Mouse (Mus musculus) heart, adult 18-20 months (tissue): ENCODE data around the gene Hspg2. TPM values are rescaled to one million over a fixed set of nuclear protein-coding genes. Genes with fewer than 3 reads are reported as not detected.
A peak's percentile ranks its signal among the peaks of the same experiment; 100 is the strongest.

Source experiments
- DNase-seq, 2 experiments: peaks; one replicate each; pipeline ENCODE4 v3.0.0; 2021 to 2022; ENCODE audit warnings: mixed read lengths in 1 of 2
- total RNA-seq, 2 experiments: library from RNA; stranded (reverse); gene quantifications; 2 replicates each; pipeline ENCODE4 v1.2.3; 2021

Gene Hspg2
- total RNA-seq, 2 experiments from 2014 or later: 153 to 170 TPM

DNA sequence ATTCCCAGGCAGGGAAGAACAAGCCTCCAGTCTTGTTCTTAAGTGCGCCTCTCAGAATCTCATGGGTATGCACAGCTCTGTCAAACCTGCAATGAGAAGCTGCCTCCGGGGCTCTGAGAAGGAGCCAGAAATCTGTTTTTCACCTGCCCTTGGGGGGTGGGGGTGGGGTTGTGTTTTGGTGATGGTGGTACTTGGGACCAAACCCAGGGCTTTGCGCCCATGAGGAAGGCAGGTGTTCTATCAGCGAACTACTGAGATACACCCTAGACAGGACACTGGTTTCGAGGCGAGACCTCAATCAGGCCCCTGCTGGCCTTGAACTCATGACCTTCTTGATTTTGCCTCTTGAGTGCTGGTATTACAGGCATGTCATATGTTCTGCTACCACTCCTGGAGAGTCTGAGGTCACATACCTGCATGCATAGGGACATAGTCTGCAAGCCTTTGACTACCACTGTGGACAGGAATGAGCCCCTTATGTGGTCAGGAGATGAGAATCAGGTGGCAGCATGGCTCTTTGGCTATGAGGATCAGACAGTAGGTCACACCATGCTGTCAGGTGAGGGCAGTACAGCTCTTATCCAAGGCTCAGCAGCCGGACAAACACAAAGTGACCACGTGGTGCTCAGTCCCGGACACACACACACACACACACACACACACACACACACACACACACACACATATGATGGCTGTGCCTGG is 30.5 kb downstream of the Hspg2 start:
- peak in 1 of 2 experiments; percentile 42 for DNase-seq

DNA sequence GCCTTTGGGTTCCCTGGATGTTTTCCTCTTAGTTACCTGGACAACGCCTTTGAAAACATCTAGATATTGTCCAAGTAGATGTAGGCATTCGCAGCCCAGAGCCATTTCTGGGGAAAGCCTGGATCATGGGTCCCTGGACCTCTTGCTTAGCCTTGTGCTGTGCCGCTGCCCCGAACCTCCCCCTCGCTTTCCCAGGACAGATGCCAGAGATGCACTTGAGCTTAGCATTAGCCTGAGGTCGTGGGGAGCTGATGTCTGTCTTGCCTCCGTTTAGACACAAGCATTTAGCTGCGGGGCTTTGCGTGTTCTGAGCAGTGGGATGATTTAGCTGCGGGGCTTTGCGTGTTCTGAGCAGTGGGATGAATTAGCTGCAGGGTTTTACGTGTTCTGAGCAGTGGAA is 31.6 kb downstream of the Hspg2 start:
- no peak for DNase-seq

DNA sequence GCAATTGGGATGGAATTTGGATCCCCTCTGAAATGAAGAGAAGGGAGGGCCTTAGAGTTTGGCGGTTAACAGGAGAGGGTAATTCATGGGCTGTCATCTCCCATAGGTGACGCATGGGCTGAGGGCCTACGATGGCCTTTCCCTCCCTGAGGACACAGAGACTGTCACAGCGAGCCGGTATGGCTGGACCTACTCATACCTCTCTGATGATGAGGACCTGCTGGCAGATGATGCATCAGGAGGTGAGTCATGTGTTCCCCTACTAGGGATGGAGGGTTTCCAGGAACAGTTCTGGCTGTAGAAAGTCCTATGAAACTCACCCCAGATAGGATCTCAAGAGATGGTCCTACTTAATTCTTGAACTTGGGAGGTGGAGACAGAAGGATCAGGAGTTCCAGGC is 32.4 kb downstream of the Hspg2 start:
- peak; percentile 55 to 68 for DNase-seq

DNA sequence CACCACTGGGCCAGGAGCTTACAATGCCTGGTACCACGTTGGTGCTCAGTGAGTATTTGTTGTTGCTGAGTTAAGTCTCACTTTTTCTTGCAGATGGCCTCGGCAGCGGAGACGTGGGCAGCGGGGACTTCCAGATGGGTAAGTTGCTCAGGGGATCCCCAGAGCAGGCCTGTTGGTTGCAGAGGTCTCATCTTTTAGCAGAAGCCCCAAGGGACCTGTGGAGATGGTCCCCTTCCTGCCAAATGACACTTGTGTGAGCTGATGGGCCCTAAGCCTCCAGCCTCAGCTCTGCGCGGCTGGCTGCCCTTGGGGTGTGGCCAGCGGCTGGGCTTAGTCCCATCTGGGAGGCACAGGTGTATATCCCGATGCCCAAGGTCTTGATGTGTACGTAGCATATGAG is 33.6 kb downstream of the Hspg2 start:
- no peak for DNase-seq

DNA sequence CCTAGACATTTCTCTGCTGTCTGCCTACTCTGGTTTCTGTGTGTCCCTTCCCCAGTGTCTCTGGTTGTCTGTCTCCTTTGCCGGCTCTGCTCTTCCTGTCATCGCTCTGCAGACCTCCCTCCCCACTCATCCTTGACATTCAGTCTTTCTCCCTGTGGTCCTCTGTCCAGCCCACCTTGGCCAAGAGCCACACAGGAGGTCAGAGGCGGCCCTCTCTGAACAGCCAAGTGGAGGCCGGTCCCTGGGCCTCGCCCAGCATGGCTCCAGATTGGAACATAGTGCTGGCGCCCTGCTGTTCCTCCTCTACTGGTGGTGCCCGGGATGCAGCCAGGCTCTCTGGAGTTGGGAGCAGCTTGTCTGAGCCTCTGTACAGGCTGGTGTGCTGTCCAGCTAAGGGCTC is 34.2 kb downstream of the Hspg2 start:
- DNase-seq: peak; percentile 39 to 54

DNA sequence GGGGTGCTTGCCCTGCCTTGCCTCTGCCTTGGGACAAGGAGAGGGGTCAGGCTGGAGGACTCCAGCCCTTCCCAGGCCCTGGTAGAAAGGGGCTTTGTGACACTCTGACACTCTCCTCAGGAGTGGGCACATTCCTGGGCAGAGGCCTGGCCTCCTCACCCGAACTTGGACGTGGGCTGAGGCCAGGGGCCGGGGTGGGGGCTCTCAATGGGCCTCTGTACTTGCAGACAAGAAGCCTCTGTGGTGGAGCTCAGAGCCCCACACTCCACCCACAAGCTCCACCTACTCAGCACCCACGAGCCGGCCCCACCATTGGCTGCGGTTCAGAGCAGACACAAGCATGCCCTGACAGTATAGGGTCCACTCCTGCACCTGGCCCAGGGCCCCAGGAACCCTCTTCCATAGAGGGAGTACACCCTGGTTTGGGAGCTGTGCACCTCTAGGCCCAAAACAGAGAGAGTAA is 35.0 kb downstream of the Hspg2 start:
- DNase-seq: peak in 1 of 2 experiments; percentile 20

DNA sequence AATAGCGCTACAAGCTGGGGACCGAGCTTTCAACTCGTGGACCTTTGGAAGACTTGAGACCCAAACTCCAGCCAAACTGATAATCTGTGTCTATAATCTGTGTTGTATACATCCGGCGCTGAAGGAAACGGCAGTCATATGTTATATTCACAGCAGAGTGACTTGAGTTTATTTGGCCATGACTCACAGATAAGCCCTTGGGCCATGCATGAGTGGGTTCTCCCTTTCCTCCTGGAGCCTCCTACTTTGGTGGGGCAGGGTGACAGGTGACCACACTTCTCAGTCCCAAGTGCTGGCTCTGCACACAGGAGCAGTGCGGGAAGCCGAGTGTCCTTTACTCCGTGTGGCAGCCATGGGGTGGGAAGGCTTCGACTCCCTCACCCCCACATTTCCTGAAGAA is 38.1 kb downstream of the Hspg2 start:
- DNase-seq: no peak

DNA sequence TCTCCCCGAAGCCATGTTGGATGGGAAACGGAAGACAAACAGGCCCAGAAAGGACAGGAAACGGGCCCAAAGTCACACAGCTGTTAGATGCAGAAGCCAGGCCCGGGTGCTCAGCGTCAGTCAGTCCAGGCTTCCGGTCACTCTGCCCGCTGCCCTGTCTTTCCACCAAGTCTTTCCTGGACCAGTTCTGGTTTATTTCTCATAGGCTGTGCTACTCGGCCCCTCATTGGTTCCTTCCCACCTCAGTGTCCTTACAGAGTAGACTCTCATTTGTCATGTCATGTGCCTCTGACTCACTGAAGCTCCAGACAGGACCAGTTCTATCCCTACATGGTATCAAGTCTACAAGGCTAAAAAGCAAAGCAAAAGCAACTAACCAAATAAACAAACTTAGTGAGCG is 41.0 kb downstream of the Hspg2 start:
- DNase-seq: no peak

DNA sequence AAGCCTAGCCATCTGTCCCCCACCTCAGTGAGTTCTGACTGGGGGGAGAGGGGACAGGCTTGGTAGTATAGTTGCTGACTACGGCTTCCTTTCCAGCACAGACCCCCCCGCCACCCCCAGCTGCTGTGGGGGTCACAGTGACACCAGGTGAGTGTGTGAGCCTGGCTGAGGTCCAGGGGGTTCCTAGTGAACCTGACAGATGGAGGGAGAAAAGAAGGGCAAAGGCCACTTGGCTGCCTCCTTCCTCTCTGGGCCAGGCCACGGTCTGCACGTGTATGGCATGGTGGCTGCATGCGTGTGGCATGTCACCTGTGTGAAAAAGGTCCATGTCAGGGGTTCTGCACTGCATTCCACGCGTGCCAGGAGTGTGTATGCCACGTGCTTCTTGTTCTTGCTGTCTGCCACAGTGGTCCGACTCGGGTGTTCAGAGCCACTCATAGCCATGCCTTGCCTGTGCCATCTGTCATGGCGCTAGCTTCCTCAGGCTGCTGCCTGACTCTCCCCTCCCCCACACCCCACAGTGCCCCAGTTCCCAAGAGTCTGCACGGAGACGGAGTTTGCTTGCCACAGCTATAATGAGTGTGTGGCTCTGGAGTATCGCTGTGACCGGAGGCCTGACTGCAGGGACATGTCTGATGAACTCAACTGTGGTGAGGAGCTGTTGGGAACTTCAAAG is 41.6 kb downstream of the Hspg2 start:
- DNase-seq: no peak

DNA sequence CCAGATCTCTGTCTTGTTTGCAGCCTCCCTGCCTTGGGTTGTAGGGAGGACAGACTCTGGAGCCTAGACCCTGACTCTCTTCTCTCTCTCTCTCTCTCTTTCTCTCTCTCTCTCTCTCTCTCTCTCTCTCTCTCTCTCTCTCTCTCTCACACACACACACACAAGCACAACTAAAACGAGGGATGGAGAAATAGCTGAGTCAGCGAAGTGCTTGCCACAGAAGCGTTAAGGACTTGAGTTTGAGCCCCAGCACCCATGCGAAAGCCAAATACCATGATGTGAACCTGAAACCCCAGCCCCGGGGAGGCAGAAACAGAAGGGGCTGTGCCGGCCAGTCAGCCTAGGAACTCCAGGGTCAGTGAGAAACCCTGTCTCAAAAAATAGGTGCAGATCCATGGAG is 44.3 kb downstream of the Hspg2 start:
- DNase-seq: no peak

DNA sequence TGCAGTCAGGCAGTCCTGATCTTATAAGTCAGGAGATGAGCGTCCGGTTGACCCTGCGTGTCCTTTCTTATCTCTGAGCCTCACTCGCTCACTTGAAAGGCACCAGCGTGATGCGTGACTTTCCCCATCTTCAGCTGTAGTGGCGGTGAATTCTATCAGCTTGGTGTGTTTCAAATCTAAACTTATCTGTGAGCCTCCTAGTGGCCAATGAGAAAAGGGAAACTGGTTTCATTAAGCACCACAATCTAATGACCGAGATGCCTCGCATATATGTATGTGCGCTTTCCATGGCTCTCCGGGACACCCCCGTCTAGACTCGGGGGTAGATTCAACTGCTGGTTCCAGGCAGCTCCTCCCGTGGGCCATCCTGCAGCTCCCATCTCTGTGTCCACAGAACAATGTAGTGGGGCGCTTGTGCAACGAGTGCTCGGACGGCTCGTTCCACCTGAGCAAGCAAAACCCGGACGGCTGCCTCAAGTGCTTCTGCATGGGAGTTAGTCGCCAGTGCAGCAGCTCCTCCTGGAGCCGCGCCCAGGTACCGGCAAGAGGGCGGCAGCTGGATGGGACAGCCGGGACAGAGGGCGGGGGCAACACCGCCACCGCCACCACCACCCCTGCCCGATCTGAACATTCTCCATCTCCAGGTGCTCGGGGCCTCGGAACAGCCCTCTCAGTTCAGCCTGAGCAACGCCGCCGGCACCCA is 49.6 kb downstream of the Hspg2 start:
- peak in 1 of 2 experiments; percentile 32 for DNase-seq

DNA sequence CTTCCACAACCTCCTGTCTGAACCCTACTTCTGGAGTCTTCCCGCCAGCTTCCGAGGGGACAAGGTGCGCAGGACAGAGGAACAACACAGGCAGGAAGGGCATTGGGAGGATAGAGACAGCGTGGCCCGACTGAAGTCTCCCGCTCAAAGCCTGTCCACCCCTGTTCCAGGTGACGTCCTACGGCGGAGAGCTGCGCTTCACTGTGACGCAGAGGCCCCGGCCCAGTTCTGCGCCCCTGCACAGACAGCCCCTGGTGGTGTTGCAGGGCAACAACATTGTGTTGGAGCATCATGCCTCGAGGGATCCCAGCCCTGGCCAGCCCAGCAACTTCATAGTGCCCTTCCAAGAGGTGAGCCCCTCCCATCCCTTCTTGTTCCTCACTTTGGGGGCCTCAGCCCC is 50.2 kb downstream of the Hspg2 start:
- DNase-seq: no peak

DNA sequence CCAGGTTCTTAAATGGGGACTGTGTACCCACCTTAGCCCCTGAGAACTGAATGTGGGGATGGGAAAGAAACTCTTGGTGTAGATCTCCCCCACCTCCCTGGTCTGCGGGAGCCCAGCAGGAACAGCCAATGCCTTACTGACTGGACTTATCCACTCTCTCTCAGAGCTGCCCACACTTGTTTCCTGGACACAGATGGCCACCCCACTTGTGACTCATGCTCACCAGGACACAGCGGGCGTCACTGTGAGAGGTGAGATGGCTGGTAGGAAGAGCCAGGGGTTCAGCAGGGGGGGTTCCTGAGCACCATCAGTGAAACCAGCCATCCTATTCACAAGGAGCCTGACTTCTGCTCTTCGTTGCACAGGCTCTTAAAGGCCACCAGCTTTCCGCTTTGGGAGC is 51.8 kb downstream of the Hspg2 start:
- DNase-seq: no peak

DNA sequence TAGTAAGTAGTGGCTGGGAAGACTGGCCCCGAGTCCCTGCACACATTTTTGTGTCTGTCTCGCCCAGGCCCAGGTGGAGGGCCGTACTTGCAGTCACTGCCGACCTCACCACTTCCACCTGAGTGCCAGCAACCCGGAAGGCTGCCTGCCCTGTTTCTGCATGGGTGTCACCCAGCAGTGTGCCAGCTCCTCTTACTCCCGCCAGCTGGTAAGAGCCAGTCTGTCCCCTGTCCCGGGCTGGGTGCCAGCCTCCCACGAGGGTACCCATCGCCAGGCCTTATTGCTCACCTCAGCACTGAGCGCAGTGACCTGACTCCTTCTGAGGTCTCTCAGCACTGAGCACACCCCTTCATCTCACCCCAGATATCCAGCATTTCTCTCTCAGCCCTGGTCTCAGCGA is 53.4 kb downstream of the Hspg2 start:
- peak; percentile 52 to 66 for DNase-seq

DNA sequence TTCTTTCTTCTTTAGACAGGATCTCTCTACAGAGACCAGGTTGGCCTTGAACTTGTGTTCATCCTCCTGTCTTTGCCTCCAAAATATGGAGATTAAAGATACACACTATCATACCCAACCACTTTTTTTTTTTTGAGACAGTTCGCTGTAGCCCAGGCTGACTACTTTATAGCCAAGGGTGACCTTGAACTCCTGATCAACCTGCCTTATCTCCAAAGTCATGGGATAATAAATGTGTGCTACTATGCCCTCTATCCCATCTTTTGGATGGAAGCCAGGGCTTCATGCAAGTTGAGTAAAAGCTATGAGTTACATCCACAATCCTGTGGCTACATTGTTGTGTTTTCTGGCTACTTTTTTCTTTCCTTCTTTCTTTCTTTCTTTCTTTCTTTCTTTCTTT is 56.9 kb downstream of the Hspg2 start:
- no peak for DNase-seq

DNA sequence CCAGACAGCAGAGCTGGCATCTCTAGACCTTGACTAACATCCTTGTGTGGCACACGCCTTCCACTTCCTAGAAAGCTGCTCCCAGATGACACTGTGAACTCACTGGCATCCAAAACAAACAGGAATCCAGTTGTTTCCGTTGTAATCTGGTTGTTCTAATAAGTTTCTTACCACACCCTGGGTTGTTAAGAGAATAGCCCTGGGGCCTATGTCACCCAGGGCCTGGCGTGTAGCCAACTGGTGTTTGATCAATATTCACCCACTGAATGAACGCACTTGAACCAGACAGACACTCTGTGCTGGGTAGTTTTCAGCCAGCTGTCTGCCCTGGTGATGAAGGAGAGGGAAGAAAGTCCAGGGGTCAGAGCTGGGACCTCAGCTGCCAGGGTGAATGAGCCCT is 58.8 kb downstream of the Hspg2 start:
- peak; percentile 57 to 62 for DNase-seq

DNA sequence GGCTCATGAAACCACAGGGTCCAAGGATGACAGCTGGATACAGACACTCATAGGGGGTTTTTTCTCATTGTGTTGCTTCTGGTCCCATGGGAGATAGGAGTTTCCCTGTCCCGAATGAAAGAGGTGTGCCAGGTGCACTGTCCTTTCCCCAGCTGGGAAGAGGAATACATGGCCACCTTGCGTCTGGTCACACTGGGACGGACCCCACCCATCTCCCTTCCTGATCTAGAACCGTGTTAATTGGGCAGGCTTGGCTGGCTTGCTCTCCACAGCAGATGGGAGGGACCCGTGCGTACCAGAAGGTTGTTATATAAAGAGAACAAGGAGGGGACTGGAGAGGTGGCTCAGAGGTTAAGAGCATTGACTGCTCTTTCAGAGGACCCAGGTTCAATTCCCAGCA is 59.3 kb downstream of the Hspg2 start:
- DNase-seq: peak in 1 of 2 experiments; percentile 61

DNA sequence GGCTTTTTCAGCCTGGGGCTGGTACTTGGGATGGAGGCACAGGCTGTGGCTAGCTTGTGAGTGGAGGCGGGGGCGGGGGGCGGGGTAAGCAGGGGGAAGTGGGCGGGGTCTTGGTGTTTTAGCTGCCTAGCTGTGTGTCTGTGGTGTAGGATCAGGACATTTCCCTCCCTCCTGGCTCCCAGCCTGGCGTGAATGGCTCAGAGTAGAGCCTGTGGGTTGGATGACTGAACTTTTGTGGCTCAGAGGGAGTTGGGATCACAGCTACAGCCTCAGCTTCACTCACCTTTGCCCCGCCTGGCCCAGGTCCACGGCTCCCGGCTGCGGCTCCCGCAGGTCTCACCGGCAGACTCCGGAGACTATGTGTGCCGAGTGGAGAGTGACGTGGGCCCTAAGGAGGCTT is 71.8 kb downstream of the Hspg2 start:
- peak; percentile 54 to 66 for DNase-seq

DNA sequence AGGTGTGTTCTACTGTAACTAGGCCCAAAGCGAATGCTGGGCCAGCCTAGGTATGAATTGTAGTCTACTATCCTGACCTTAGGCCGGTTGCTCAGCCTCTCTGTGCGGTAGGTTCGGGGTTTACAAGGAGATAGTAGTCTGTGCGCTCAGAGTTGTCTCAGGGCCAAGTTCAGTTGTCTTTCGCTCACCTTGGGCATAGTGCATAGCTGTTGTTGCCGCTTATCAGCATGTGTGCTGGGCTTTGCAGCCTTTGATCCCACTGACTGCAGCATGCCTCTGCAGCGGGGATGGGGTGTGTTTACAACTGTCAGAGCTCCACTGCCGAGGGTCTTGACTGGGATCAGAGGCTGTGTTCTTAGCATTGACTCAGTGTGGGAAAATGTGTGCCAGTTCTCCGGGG is 74.4 kb downstream of the Hspg2 start:
- DNase-seq: no peak

DNA sequence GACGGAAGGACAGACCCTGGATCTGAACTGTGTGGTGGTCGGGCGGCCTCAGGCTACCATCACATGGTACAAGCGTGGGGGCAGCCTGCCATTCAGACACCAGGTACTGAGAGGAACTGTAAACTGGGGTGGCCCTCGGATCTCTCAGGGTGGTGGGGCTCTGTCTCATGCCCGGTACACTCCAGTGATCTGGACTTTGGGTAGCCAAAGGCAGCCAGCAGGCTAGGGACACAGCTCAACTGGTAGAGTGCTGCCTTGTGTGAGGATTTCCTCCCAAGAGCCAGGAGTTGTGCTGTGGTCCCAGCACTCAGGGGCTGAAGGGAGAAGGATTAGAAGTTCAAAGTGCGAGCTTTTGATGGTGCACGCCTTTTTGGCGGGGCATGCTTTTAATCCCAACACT is 77.0 kb downstream of the Hspg2 start:
- DNase-seq: no peak

DNA sequence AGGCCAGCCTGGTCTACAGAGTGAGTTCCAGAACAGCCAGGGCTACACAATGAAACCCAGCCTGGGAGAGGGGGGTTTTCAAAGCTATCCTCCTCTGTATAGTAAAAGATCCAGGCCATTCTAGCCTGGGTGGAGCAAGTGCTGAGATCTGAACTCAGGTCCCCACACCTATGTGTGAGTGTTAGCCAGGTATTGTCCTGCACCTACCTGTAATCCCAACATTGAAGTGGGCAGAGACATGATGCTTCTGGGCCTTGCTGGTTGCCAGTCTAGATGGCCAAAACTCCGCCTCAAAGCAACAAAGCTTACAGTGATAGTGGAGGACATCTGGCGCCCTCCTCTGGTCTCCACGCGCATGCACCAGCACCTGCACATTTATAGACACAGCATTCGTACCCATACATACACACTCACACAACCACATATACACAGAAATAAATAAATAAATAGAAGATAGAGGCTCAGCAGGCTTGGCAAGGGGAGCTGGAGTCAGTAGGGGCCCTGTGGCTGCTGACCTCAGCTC is 77.5 kb downstream of the Hspg2 start:
- peak; percentile 22 to 47 for DNase-seq

DNA sequence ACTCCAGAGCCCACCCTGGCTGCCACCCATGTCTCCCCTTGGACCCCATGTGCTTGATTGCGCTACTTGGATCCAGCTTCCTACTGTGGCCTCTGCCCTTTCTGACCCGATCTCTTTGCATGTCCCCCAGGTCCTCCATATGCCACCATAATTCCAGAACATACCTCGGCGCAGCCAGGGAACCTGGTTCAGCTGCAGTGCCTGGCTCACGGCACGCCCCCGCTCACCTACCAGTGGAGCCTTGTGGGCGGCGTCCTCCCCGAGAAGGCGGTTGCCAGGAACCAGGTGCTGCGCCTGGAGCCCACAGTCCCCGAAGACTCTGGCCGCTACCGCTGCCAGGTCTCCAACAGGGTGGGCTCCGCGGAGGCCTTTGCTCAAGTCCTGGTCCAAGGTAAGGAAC is 84.9 kb downstream of the Hspg2 start:
- DNase-seq: no peak

DNA sequence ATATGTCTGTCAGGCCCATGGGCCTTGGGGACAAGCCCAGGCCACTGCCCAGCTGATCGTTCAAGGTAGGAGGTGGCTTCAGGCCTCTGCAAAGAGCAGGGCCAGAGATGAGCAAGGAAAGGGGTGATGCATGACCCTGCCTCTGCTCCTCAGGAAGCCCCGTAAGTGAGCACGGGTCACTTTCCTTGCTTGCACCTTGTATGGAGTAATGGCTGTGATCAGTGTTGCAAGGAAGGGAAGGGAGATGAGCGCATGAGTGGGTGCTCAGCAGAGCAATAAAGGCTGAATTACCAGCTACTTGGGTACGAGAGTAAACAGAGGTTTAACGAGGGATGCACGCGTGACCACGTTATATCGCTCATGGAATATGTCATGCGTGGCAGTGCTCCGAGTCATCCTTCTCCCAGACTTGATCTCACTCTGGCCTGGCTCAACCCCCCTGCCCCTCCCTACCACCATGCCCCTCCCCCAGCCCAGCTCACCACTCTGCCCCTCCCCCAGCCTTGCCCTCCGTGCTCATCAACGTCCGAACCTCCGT is 88.2 kb downstream of the Hspg2 start:
- no peak for DNase-seq
